Mouse (Mus musculus): ENCODE measurements around the gene Tff1. TPM values are rescaled to one million over a fixed set of nuclear protein-coding genes. Genes with fewer than 3 reads are reported as not detected.

Gene Tff1
- polyA plus RNA-seq, 1 experiment from 2014 or later = 87.0 TPM

Other genes with a start within 250 kb of the Tff1 start
- gene Umodl1, start 210.6 kb downstream of the Tff1 start, polyA plus RNA-seq (2014; fragmentation: Nextera tagmentation; extraction: Ambion mirVana) = not detected in 2 replicates
- 5.9 and 6.6 TPM in 2 replicates for gene Abcg1, start 107.6 kb downstream of the Tff1 start, polyA plus RNA-seq (2014; fragmentation: Nextera tagmentation; extraction: Ambion mirVana)
- 21.9 and 22.6 TPM in 2 replicates for gene Tff3, start 35.6 kb downstream of the Tff1 start, polyA plus RNA-seq (2014; fragmentation: Nextera tagmentation; extraction: Ambion mirVana)
- gene Tff2, start 21.0 kb downstream of the Tff1 start, polyA plus RNA-seq (2014; fragmentation: Nextera tagmentation; extraction: Ambion mirVana) = 17.7 and 18.5 TPM in 2 replicates
- gene Tmprss3, start 33.7 kb upstream of the Tff1 start, polyA plus RNA-seq (2014; fragmentation: Nextera tagmentation; extraction: Ambion mirVana) = 0.34 and 0.43 TPM in 2 replicates
- 0.21 and 0.49 TPM in 2 replicates for gene Ubash3a, start 42.6 kb upstream of the Tff1 start, polyA plus RNA-seq (2014; fragmentation: Nextera tagmentation; extraction: Ambion mirVana)
- gene Rsph1, start 112.1 kb upstream of the Tff1 start, polyA plus RNA-seq (2014; fragmentation: Nextera tagmentation; extraction: Ambion mirVana) = 0.50 and 0.62 TPM in 2 replicates
- gene Slc37a1, start 121.5 kb upstream of the Tff1 start, polyA plus RNA-seq (2014; fragmentation: Nextera tagmentation; extraction: Ambion mirVana) = 7.9 and 10.1 TPM in 2 replicates
- 39.6 and 42.8 TPM in 2 replicates for gene Pde9a, start 220.9 kb upstream of the Tff1 start, polyA plus RNA-seq (2014; fragmentation: Nextera tagmentation; extraction: Ambion mirVana)